Comparison of ENCODE assay signal across 11 mouse cellular contexts in genomic region chr19:29199117-29199823, GRCm38 (mm10).
"Had no signal": no experiment of that assay in that cellular context is flagged by ENCODE, and none has a peak within 500 bp of the region (broad histone marks: within the 10 kb centered on the region; RNA-seq: fewer than 3 reads in every experiment).

No protein-coding gene starts in this region.

- H3K27me3 ChIP-seq: limb, embryonic 15.5 days; midbrain, embryonic 13.5 days; stomach, embryonic 15.5 days had no signal

- H3K9ac ChIP-seq: limb, embryonic 15.5 days; midbrain, embryonic 13.5 days; stomach, embryonic 15.5 days had no signal

- H3K9me3 ChIP-seq: limb, embryonic 15.5 days; stomach, embryonic 15.5 days had no signal

- DNase-seq: kidney, postnatal 25 days; layer of hippocampus, postnatal 36 days; lung, adult 2 months; lung, postnatal 36 days; retina, postnatal 1 day; right cerebral cortex, postnatal 4 days; thymus, postnatal 36 days had no signal

- H3K4me1 ChIP-seq: limb, embryonic 15.5 days; midbrain, embryonic 13.5 days; stomach, embryonic 15.5 days had no signal

- H3K27ac ChIP-seq: limb, embryonic 15.5 days; midbrain, embryonic 13.5 days; stomach, embryonic 15.5 days had no signal

- H3K4me3 ChIP-seq: limb, embryonic 15.5 days; midbrain, embryonic 13.5 days; stomach, embryonic 15.5 days had no signal

- H3K4me2 ChIP-seq: limb, embryonic 15.5 days; midbrain, embryonic 13.5 days; stomach, embryonic 15.5 days had no signal

- H3K36me3 ChIP-seq: limb, embryonic 15.5 days; midbrain, embryonic 13.5 days; stomach, embryonic 15.5 days had no signal

- ATAC-seq: lung, postnatal 0 days; midbrain, embryonic 13.5 days had no signal
